Mouse (Mus musculus): ENCODE data around the gene Pbld1. TPM values are rescaled to one million over a fixed set of nuclear protein-coding genes. Genes with fewer than 3 reads are reported as not detected.
"Not testable (repeated sequence)": the region's sequence is repeated elsewhere in the genome, so short reads cannot be mapped to it uniquely, and the experiment has no call there.

Pbld1 gene
- polyA plus RNA-seq, 1 experiment = 4.7 TPM

GRCm38 (mm10) chr10:63053007-63053406 is 7.0 kb upstream of the Pbld1 start:
- TF ChIP-seq CTCF (IDR thresholded peaks at IDR 0.05; ENCODE audit: extremely low read depth, insufficient read length, insufficient replicate concordance, low read depth, low read length) (no peak), POLR2A (IDR thresholded peaks at IDR 0.05; ENCODE audit: low read depth, low read length) (no peak)
- H3K4me3 ChIP-seq (ENCODE audit: low read depth, low read length) = no peak overlapping the region
- H3K36me3 ChIP-seq (ENCODE audit: control insufficient read depth, insufficient read depth, low read length) = peaks cover 11% of the 10 kb centered on the region; the same call in 1 of the 2 replicates
- H3K27ac ChIP-seq (ENCODE audit: insufficient read depth, low read depth, low read length) = no peak overlapping the region
- peaks cover 29% of the 10 kb centered on the region; the same call in 1 of the 2 replicates for H3K4me1 ChIP-seq (ENCODE audit: control insufficient read depth, insufficient read depth, insufficient read length, low read length)
- no peaks in the 10 kb centered on the region for H3K27me3 ChIP-seq (ENCODE audit: control insufficient read depth, insufficient read depth, low read length)
- WGBS = 75% methylated on average over 6 of the region's 6 CpGs

- peaks cover 24% of the 10 kb centered on the region; the same call in 1 of the 2 replicates for H3K4me1 ChIP-seq (ENCODE audit: control insufficient read depth, insufficient read depth, insufficient read length, low read length)
- not testable (repeated sequence) for H3K4me3 ChIP-seq (ENCODE audit: low read depth, low read length); H3K27ac ChIP-seq (ENCODE audit: insufficient read depth, low read depth, low read length); H3K27me3 ChIP-seq (ENCODE audit: control insufficient read depth, insufficient read depth, low read length)
- peaks cover 11% of the 10 kb centered on the region; the same call in 1 of the 2 replicates for H3K36me3 ChIP-seq (ENCODE audit: control insufficient read depth, insufficient read depth, low read length)
- 80% methylated on average over 6 of the region's 6 CpGs for WGBS
These were observed 5.9 kb upstream of the Pbld1 start for GRCm38 (mm10) chr10:63054071-63054470.

GRCm38 (mm10) chr10:63054586-63054985 is 5.4 kb upstream of the Pbld1 start:
- H3K27me3 ChIP-seq (ENCODE audit: control insufficient read depth, insufficient read depth, low read length) = no peaks in the 10 kb centered on the region
- H3K27ac ChIP-seq (ENCODE audit: insufficient read depth, low read depth, low read length) = no peak overlapping the region
- WGBS = 83% methylated on average over 2 of the region's 2 CpGs
- peaks cover 11% of the 10 kb centered on the region; the same call in 1 of the 2 replicates for H3K36me3 ChIP-seq (ENCODE audit: control insufficient read depth, insufficient read depth, low read length)
- no peak for TF ChIP-seq POLR2A (IDR thresholded peaks at IDR 0.05; ENCODE audit: low read depth, low read length)
- peak; percentile 18; the same call in 1 of the 2 replicates for TF ChIP-seq CTCF (IDR thresholded peaks at IDR 0.05; ENCODE audit: extremely low read depth, insufficient read length, insufficient replicate concordance, low read depth, low read length)
- no peak overlapping the region for H3K4me3 ChIP-seq (ENCODE audit: low read depth, low read length)
- peaks cover 20% of the 10 kb centered on the region; the same call in 1 of the 2 replicates for H3K4me1 ChIP-seq (ENCODE audit: control insufficient read depth, insufficient read depth, insufficient read length, low read length)

- H3K36me3 ChIP-seq (ENCODE audit: control insufficient read depth, insufficient read depth, low read length) = peaks cover 11% of the 10 kb centered on the region; the same call in 1 of the 2 replicates
- no peaks in the 10 kb centered on the region for H3K27me3 ChIP-seq (ENCODE audit: control insufficient read depth, insufficient read depth, low read length)
- 0 out of 2 replicates have a peak overlapping the region, but pooled peaks have one; percentile 2 for H3K27ac ChIP-seq (ENCODE audit: insufficient read depth, low read depth, low read length)
- TF ChIP-seq CTCF (IDR thresholded peaks at IDR 0.05; ENCODE audit: extremely low read depth, insufficient read length, insufficient replicate concordance, low read depth, low read length) (no peak), POLR2A (IDR thresholded peaks at IDR 0.05; ENCODE audit: low read depth, low read length) (no peak)
- peaks cover 26% of the 10 kb centered on the region; the same call in 1 of the 2 replicates for H3K4me1 ChIP-seq (ENCODE audit: control insufficient read depth, insufficient read depth, insufficient read length, low read length)
- 20% methylated on average over 24 of the region's 24 CpGs for WGBS
- no peak overlapping the region for H3K4me3 ChIP-seq (ENCODE audit: low read depth, low read length)
These were observed 2.8 kb upstream of the Pbld1 start for GRCm38 (mm10) chr10:63056966-63057750.

GRCm38 (mm10) chr10:63060406-63060805 is 444 bp downstream of the Pbld1 start:
- 0 out of 2 replicates have a peak, but pooled peaks cover under 1% of the 10 kb centered on the region for H3K36me3 ChIP-seq (ENCODE audit: control insufficient read depth, insufficient read depth, low read length)
- TF ChIP-seq CTCF (IDR thresholded peaks at IDR 0.05; ENCODE audit: extremely low read depth, insufficient read length, insufficient replicate concordance, low read depth, low read length) (no peak), POLR2A (IDR thresholded peaks at IDR 0.05; ENCODE audit: low read depth, low read length) (no peak)
- no peaks in the 10 kb centered on the region for H3K27me3 ChIP-seq (ENCODE audit: control insufficient read depth, insufficient read depth, low read length)
- H3K4me3 ChIP-seq (ENCODE audit: low read depth, low read length) = no peak overlapping the region
- peaks cover 30% of the 10 kb centered on the region; the same call in 1 of the 2 replicates for H3K4me1 ChIP-seq (ENCODE audit: control insufficient read depth, insufficient read depth, insufficient read length, low read length)
- WGBS = 15% methylated on average over 11 of the region's 11 CpGs
- H3K27ac ChIP-seq (ENCODE audit: insufficient read depth, low read depth, low read length) = peak overlapping the region; percentile 87

GRCm38 (mm10) chr10:63061266-63061665 is 1.3 kb downstream of the Pbld1 start:
- 33% methylated on average over 12 of the region's 12 CpGs for WGBS
- Histone ChIP-seq H3K27me3 (ENCODE audit: control insufficient read depth, insufficient read depth, low read length) (no peaks in the 10 kb centered on the region), H3K4me1 (ENCODE audit: control insufficient read depth, insufficient read depth, insufficient read length, low read length) (peaks cover 30% of the 10 kb centered on the region; the same call in 1 of the 2 replicates), H3K4me3 (ENCODE audit: low read depth, low read length) (peak overlapping the region; percentile 46), H3K27ac (ENCODE audit: insufficient read depth, low read depth, low read length) (peak overlapping the region; percentile 87), H3K36me3 (ENCODE audit: control insufficient read depth, insufficient read depth, low read length) (no peaks in the 10 kb centered on the region)
- TF ChIP-seq CTCF (IDR thresholded peaks at IDR 0.05; ENCODE audit: extremely low read depth, insufficient read length, insufficient replicate concordance, low read depth, low read length) (no peak), POLR2A (IDR thresholded peaks at IDR 0.05; ENCODE audit: low read depth, low read length) (no peak)

GRCm38 (mm10) chr10:63062696-63063095 is 2.7 kb downstream of the Pbld1 start:
- Histone ChIP-seq H3K27ac (ENCODE audit: insufficient read depth, low read depth, low read length) (no peak overlapping the region; the same call in 1 of the 2 replicates), H3K36me3 (ENCODE audit: control insufficient read depth, insufficient read depth, low read length) (no peaks in the 10 kb centered on the region), H3K4me3 (ENCODE audit: low read depth, low read length) (no peak overlapping the region), H3K27me3 (ENCODE audit: control insufficient read depth, insufficient read depth, low read length) (no peaks in the 10 kb centered on the region), H3K4me1 (ENCODE audit: control insufficient read depth, insufficient read depth, insufficient read length, low read length) (peaks cover 22% of the 10 kb centered on the region; the same call in 1 of the 2 replicates)
- TF ChIP-seq POLR2A (IDR thresholded peaks at IDR 0.05; ENCODE audit: low read depth, low read length) (no peak), CTCF (IDR thresholded peaks at IDR 0.05; ENCODE audit: extremely low read depth, insufficient read length, insufficient replicate concordance, low read depth, low read length) (no peak)
- 39% methylated on average over 5 of the region's 5 CpGs for WGBS
